Mouse (Mus musculus): ENCODE measurements around the gene Egfem1. TPM values are rescaled to one million over a fixed set of nuclear protein-coding genes. Genes with fewer than 3 reads are reported as not detected.

The Egfem1 gene
- polyA plus RNA-seq, 1 experiment from 2014 or later, result 7.9 TPM

DNA sequence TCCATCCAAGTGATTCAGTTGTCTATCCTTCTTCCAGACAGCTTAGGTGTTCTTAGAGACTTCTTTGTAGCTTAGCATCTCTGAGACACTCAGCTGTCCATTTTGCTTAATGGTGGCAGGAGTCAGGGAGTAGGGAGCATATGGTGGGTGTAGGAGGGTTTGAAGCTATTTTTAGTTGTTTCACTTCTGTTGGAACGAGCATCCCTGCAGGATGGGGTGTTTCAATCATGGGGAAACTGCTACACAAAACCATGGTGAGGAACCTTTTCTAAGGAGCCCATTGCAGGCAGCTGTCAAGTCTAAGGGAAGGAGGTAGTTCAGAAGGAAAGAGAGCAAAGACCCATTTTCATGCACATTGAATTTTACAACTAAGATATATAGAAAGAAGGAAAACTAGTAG lies 458.1 kb downstream of the Egfem1 start:
- Histone ChIP-seq H3K9me3 (no peaks in the 10 kb centered on the region), H3K4me2 (no peak overlapping the region), H3K4me1 (no peaks in the 10 kb centered on the region), H3K9ac (no peak overlapping the region), H3K4me3 (no peak overlapping the region), H3K36me3 (replicated peaks) (no peaks in the 10 kb centered on the region), H3K27ac (no peak overlapping the region), H3K27me3 (replicated peaks) (no peaks in the 10 kb centered on the region)
- no peak for ATAC-seq (replicated peaks)
- 56% methylated on average over 1 of the region's 1 CpGs for WGBS

DNA sequence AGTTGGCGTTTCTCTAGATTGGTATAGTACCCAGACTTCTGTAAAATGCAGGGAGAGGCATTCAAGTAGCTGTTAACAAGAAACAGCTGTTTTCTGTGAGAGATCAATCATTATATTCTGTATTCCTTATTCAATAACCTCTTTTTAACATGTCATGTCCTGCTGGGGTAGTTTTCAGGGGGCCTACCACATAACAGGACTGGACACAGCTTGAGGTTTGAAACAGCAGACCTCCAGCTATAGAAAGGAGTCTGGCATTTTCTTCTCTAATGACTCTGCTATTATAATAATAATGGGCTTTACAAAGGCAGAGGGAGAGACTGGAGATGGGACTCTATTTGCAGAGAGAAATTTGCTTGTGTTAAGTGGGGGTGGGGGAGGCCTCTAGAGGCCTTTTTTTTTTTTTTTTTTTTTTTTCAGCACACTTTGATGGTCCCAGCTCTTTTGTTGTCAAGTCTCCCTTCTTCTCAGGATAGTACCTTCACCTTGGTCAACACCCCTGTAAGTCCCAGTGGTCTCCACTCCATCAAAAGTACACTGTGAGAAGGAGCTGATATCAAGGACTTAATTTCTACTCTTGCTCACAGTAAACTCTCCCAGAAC lies 459.8 kb downstream of the Egfem1 start:
- Histone ChIP-seq H3K27me3 (replicated peaks) (no peaks in the 10 kb centered on the region), H3K4me3 (no peak overlapping the region), H3K9me3 (no peaks in the 10 kb centered on the region), H3K9ac (no peak overlapping the region), H3K27ac (no peak overlapping the region), H3K36me3 (replicated peaks) (no peaks in the 10 kb centered on the region), H3K4me2 (no peak overlapping the region), H3K4me1 (no peaks in the 10 kb centered on the region)
- 10% methylated on average over 1 of the region's 1 CpGs for WGBS
- ATAC-seq (replicated peaks), result peak; percentile 65; the same call in 1 of the 2 replicates

DNA sequence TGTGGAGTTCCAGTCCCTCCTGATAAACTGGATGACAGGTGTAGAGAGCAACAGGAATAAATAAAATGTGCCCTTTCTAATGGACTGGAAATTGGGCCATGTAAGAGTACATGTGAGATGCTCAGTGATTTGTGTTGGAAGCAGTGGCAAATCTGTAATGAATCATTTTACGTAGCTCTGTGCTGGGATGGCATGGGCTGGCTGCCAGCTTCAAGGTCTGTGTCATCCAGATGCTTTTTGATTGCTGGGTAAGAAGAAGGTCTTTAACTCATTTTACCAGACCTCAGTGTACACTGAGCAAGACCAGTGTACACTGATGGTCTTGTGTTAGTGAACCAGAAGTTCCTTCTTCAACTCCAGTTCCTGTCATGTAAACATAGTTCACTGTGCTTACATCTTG lies 462.2 kb downstream of the Egfem1 start:
- H3K9ac ChIP-seq, result no peak overlapping the region
- H3K36me3 ChIP-seq (replicated peaks), result no peaks in the 10 kb centered on the region
- WGBS, result 78% methylated on average over 1 of the region's 1 CpGs
- H3K27ac ChIP-seq, result no peak overlapping the region
- H3K4me1 ChIP-seq, result no peaks in the 10 kb centered on the region
- no peaks in the 10 kb centered on the region for H3K27me3 ChIP-seq (replicated peaks)
- ATAC-seq (replicated peaks), result no peak
- no peak overlapping the region for H3K4me2 ChIP-seq
- H3K9me3 ChIP-seq, result no peaks in the 10 kb centered on the region
- H3K4me3 ChIP-seq, result no peak overlapping the region

DNA sequence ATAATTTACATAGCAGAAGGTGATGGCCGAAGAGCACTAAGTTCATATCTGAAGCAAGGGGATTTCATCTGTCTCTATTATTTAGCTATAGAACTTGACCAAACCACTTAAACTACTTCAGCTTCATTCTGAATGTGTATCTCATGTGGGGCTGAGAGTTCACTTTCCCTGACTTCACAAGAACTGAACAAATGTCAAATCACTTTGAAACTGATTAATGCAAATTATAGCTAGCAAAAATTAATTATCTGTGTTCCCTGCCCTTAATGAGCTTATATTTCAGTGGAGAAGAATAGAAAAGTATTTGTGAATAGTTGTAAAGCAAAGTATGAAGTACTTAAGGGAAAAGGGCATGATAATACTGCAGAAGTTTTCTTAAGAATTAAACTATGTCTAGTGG lies 481.3 kb downstream of the Egfem1 start:
- no peaks in the 10 kb centered on the region for H3K4me1 ChIP-seq
- H3K27ac ChIP-seq, result no peak overlapping the region
- H3K4me2 ChIP-seq, result no peak overlapping the region
- no peaks in the 10 kb centered on the region for H3K27me3 ChIP-seq (replicated peaks)
- no peaks in the 10 kb centered on the region for H3K36me3 ChIP-seq (replicated peaks)
- no peak overlapping the region for H3K4me3 ChIP-seq
- ATAC-seq (replicated peaks), result no peak
- no peaks in the 10 kb centered on the region for H3K9me3 ChIP-seq
- no peak overlapping the region for H3K9ac ChIP-seq
- 85% methylated on average over 1 of the region's 1 CpGs for WGBS

DNA sequence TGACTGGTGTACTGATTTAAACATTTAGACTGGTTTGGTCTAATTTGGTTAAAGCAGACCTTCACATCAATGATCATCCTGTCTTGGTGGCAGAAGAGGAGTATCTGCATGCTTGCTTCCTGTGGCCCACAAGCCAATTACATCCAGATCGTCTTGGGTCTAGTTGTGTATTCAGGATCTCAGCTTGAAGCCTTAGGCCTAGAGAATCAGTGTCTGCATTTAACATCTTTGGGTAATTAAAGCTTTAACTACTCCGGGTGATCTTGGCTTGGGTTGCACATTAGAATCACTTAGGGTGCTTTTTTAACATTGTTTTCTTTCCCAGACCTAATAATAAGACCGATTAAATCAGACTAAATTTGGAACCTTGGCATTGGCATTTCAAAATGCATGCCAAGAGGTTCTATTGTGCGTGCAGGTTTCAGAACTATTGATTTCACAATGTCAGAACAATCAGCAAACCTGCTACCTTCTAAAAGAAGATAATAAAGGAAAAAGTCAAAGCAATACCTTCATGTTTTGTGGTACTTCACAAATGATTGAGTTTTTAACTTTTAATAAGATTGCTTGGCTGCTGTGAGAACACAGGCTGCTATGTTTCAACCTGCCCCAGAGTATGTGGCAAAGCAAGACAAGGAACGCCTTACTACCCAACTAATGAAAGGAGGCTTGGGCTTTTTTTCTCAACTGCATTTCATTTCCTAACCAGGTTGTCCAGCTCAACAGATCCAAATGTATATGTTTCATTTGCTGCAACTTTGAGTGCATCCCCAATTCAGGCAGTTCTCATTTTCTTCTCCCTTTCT lies 496.4 kb downstream of the Egfem1 start:
- Histone ChIP-seq H3K4me1 (no peaks in the 10 kb centered on the region), H3K9me3 (no peaks in the 10 kb centered on the region), H3K27me3 (replicated peaks) (no peaks in the 10 kb centered on the region), H3K4me2 (no peak overlapping the region), H3K4me3 (no peak overlapping the region), H3K9ac (no peak overlapping the region), H3K36me3 (replicated peaks) (no peaks in the 10 kb centered on the region), H3K27ac (no peak overlapping the region)
- no peak for ATAC-seq (replicated peaks)
- WGBS, result 47% methylated on average over 5 of the region's 5 CpGs

DNA sequence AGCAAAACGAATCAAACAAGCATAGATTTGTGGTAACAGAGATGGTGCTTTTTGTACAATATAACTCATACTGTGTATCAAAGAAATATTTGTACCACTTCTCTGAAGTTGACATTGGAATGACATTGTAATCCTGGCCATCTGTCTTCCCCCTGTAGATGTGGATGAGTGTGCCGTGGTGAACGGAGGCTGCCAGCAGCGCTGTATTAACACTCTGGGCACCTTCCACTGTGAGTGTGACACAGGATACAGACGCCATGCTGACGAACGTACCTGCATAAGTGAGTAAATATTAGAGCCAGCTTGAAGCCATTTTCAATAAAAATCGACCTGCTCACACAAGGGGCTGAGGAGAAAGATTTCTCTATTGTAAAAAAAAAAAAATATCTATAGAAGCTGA lies 500.9 kb downstream of the Egfem1 start:
- Histone ChIP-seq H3K4me2 (no peak overlapping the region), H3K27ac (no peak overlapping the region), H3K9ac (no peak overlapping the region), H3K4me3 (no peak overlapping the region), H3K36me3 (replicated peaks) (no peaks in the 10 kb centered on the region), H3K9me3 (no peaks in the 10 kb centered on the region), H3K4me1 (no peaks in the 10 kb centered on the region), H3K27me3 (replicated peaks) (no peaks in the 10 kb centered on the region)
- ATAC-seq (replicated peaks), result 0 out of 2 replicates have a peak, but pooled peaks have one; percentile 48
- 56% methylated on average over 8 of the region's 8 CpGs for WGBS

DNA sequence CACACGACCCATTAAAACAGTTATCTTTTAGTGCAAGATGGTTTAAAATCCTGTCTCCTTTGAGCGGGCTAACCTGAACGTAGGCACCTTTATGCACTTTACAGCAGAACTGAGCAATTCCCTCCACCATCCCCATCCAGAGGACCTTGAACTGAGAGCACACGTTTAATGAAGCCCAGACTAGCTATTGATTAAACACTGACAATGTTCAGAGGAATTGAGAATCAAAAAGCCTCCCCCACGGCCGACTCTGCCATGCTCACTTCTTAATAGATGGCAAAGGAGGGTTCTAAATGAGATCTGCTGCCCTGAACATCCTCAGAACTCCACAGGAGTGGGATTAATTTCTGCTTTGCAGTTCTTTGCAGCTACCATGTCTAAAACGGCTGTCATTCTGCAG lies 520.3 kb downstream of the Egfem1 start:
- Histone ChIP-seq H3K27ac (0 out of 2 replicates have a peak overlapping the region, but pooled peaks have one; percentile 11), H3K9ac (no peak overlapping the region), H3K4me1 (peaks cover 3% of the 10 kb centered on the region; the same call in 1 of the 2 replicates), H3K4me3 (no peak overlapping the region), H3K4me2 (no peak overlapping the region), H3K9me3 (no peaks in the 10 kb centered on the region), H3K36me3 (replicated peaks) (no peaks in the 10 kb centered on the region), H3K27me3 (replicated peaks) (no peaks in the 10 kb centered on the region)
- ATAC-seq (replicated peaks), result peak; percentile 69
- WGBS, result 52% methylated on average over 7 of the region's 7 CpGs

DNA sequence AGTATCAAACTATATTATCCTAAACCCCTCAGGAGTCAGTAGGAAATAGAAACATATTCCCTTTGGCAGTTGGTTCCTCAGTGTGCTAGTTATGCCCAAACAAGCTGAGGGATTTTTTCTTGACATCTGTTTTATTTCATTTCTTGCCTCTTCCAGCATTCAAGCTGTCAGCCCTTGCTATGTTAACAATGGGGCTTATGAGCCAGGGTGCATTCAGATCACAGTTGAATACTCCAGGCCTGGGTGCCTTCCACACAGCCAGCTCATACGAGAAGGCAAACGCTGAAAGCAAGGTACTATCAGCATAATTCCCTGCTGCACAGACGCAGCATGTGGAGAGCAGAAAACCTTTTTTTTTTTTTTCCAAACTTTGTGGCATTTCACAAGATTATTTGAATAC lies 526.9 kb downstream of the Egfem1 start:
- peak; percentile 69; the same call in 1 of the 2 replicates for ATAC-seq (replicated peaks)
- Histone ChIP-seq H3K27ac (peak overlapping the region; percentile 34; the same call in 1 of the 2 replicates), H3K4me3 (no peak overlapping the region), H3K9ac (no peak overlapping the region), H3K27me3 (replicated peaks) (no peaks in the 10 kb centered on the region), H3K9me3 (no peaks in the 10 kb centered on the region), H3K4me1 (peaks cover 8% of the 10 kb centered on the region; the same call in 1 of the 2 replicates), H3K36me3 (replicated peaks) (no peaks in the 10 kb centered on the region), H3K4me2 (no peak overlapping the region)
- 12% methylated on average over 3 of the region's 3 CpGs for WGBS

DNA sequence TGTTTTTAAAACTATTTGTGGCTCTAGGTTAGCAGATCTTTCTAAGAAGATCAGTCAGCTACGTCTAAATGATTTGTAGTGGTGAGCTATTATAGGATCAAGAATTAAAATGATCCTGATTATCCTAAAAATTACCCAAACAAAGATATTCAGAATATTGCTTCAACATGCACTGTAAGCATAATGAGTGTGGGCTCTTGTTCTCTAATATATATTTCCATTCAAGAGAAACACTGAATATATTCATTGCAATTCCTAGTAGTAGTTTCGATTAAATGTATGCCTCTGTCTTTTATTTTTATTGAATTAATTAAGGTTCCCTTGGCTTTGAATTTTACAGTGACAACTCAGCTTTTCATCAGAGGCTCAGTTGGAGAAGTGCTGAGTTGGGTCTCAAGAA lies 527.4 kb downstream of the Egfem1 start:
- no peak for ATAC-seq (replicated peaks)
- Histone ChIP-seq H3K4me3 (no peak overlapping the region), H3K36me3 (replicated peaks) (no peaks in the 10 kb centered on the region), H3K4me2 (no peak overlapping the region), H3K9ac (no peak overlapping the region), H3K4me1 (peaks cover 8% of the 10 kb centered on the region; the same call in 1 of the 2 replicates), H3K27ac (no peak overlapping the region), H3K27me3 (replicated peaks) (no peaks in the 10 kb centered on the region), H3K9me3 (no peaks in the 10 kb centered on the region)
- 44% methylated on average over 2 of the region's 2 CpGs for WGBS

DNA sequence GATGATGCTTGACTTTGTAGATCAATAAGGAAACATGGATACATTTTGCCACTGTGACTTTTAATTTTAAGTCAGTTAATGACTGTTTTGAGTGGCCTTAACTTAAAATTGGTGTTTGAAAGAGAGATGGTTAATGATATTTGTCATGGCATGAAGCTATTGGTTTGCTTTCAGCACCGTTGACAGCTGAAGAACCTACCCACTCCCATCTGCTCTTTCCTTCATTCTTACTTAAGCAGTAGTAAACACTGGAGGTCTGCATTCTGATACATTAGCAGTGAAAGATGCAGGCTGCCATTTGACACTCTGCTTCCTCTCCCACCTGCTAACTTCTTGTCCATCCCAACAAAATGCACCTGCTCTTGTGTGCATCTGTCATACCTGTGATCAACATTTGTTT lies 537.8 kb downstream of the Egfem1 start:
- no peaks in the 10 kb centered on the region for H3K4me1 ChIP-seq
- 86% methylated on average over 1 of the region's 1 CpGs for WGBS
- no peak overlapping the region for H3K4me3 ChIP-seq
- H3K27ac ChIP-seq, result no peak overlapping the region
- H3K4me2 ChIP-seq, result no peak overlapping the region
- H3K27me3 ChIP-seq (replicated peaks), result no peaks in the 10 kb centered on the region
- no peak overlapping the region for H3K9ac ChIP-seq
- no peak for ATAC-seq (replicated peaks)
- no peaks in the 10 kb centered on the region for H3K36me3 ChIP-seq (replicated peaks)
- no peaks in the 10 kb centered on the region for H3K9me3 ChIP-seq

DNA sequence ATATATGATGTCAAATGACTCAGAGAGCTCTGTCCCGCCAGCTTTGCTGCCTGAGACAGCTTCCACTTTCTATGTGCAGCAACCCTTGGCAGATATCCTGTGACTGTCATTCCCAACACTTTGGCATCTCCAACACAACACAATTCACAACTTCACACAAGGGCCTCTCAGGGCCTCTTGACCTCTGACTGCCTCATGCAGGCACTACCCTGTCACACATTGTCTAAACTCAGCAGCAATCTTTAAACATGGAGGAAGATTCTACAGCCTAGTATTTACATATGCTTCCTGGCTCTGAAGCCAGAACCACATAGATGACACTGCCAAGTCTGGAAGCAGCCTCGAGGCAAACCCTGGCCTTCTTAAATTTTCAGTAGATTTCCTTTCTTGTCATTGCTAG lies 558.0 kb downstream of the Egfem1 start:
- Histone ChIP-seq H3K4me2 (no peak overlapping the region), H3K27ac (no peak overlapping the region), H3K4me1 (no peaks in the 10 kb centered on the region), H3K9ac (no peak overlapping the region), H3K27me3 (replicated peaks) (no peaks in the 10 kb centered on the region), H3K9me3 (no peaks in the 10 kb centered on the region), H3K4me3 (no peak overlapping the region), H3K36me3 (replicated peaks) (no peaks in the 10 kb centered on the region)
- ATAC-seq (replicated peaks), result no peak
- WGBS, result 72% methylated on average over 2 of the region's 2 CpGs

DNA sequence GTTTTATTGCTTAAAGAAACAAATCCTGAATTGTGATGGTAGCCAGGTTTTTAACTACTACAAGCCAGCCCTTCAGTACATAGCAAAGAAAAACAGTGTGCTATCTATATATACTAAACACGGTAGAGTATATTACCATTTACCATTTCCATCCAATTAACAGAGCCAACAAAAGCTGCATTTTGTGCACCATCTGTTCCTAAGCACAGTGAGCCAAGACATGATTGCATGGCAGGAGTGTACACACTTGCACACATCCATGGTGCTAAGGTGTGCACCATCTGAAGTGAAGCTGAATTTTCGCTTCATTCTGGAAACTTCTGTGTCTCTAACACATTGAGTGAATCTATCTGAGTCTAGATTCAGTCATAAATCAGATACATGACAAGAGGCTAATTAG lies 585.0 kb downstream of the Egfem1 start:
- H3K36me3 ChIP-seq (replicated peaks), result no peaks in the 10 kb centered on the region
- H3K9ac ChIP-seq, result no peak overlapping the region
- no peak overlapping the region for H3K4me2 ChIP-seq
- no peaks in the 10 kb centered on the region for H3K9me3 ChIP-seq
- H3K4me1 ChIP-seq, result no peaks in the 10 kb centered on the region
- H3K27me3 ChIP-seq (replicated peaks), result no peaks in the 10 kb centered on the region
- no peak overlapping the region for H3K4me3 ChIP-seq
- 88% methylated on average over 2 of the region's 2 CpGs for WGBS
- ATAC-seq (replicated peaks), result no peak
- no peak overlapping the region for H3K27ac ChIP-seq

Data from midbrain, embryonic 15.5 days (tissue).